Mouse (Mus musculus): ENCODE measurements around the gene Mylpf. TPM values are rescaled to one million over a fixed set of nuclear protein-coding genes. Genes with fewer than 3 reads are reported as not detected.

The Mylpf gene
- total and polyA plus RNA-seq, 3 experiments, result 3.0 to 5.2 (median 3.2) TPM

GRCm38 (mm10) chr7:127220440-127220839, 11.8 kb downstream of the Mylpf start:
- dilution Hi-C loops (cut with MboI; ENCODE audit: extremely low pct_ligation_motif_present, extremely low pct_unique_long_range_greater_than_20kb, low sequenced_read_pairs), result no loop called here

GRCm38 (mm10) chr7:127223106-127223505, 14.4 kb downstream of the Mylpf start:
- no peak overlapping the region for H3K4me2 ChIP-seq (ENCODE audit: insufficient read depth, low read depth, poor library complexity, severe bottlenecking)
- no peaks in the 10 kb centered on the region for H3K79me2 ChIP-seq (replicated peaks; ENCODE audit: control insufficient read depth, extremely low read depth, insufficient read depth, poor library complexity, severe bottlenecking)
- no peak for TF ChIP-seq JUN (IDR thresholded peaks at IDR 0.05; ENCODE audit: insufficient read depth, low read depth, low read length)
- TF ChIP-seq EP300 (IDR thresholded peaks at IDR 0.05; ENCODE audit: low read length), result no peak
- TF ChIP-seq USF1 (IDR thresholded peaks at IDR 0.05; ENCODE audit: low read depth, low read length), result no peak
- no peaks in the 10 kb centered on the region for H3K36me3 ChIP-seq (replicated peaks in 1 of 2; ENCODE audit: control insufficient read depth in 1 of 2, insufficient read depth in 1 of 2, low read length in 1 of 2)
- dilution Hi-C loops (cut with MboI; ENCODE audit: extremely low pct_ligation_motif_present, extremely low pct_unique_long_range_greater_than_20kb, low sequenced_read_pairs) (no loop called here), in situ Hi-C loops (cut with MboI; ENCODE audit: low pct_ligation_motif_present, low pct_unique_long_range_greater_than_20kb, low sequenced_read_pairs) (no loop called here)
- DNase-seq (ENCODE audit: extremely low read depth), result no peak
- H3K4me3 ChIP-seq (replicated peaks in 1 of 3; ENCODE audit: low read depth in 2 of 3, low read length in 2 of 3, poor library complexity in 1 of 3), result no peak overlapping the region
- H3K27ac ChIP-seq (ENCODE audit: insufficient read depth, low read depth), result no peak overlapping the region
- H3K9ac ChIP-seq (ENCODE audit: insufficient read depth, low read depth), result no peak overlapping the region
- H3K9me3 ChIP-seq (replicated peaks; ENCODE audit: low read length), result peaks cover 4% of the 10 kb centered on the region
- H3K4me1 ChIP-seq (ENCODE audit: control insufficient read depth in 1 of 2, insufficient read depth in 2 of 2), result peaks cover 12 to 39% of the 10 kb centered on the region in 2 experiments; a peak in 3 of 4 replicates
- no peaks in the 10 kb centered on the region for H3K27me3 ChIP-seq (replicated peaks)

More at GRCm38 (mm10) chr7:127220440-127220839, 11.8 kb downstream of the Mylpf start:
- Histone ChIP-seq H3K4me1 (ENCODE audit: control insufficient read depth in 1 of 2, insufficient read depth in 2 of 2) (peaks cover 19 to 45% of the 10 kb centered on the region in 2 experiments), H3K4me2 (ENCODE audit: insufficient read depth, low read depth, poor library complexity, severe bottlenecking) (no peak overlapping the region), H3K27me3 (replicated peaks) (no peaks in the 10 kb centered on the region), H3K4me3 (replicated peaks in 1 of 3; ENCODE audit: low read depth in 2 of 3, low read length in 2 of 3, poor library complexity in 1 of 3) (no peak overlapping the region), H3K79me2 (replicated peaks; ENCODE audit: control insufficient read depth, extremely low read depth, insufficient read depth, poor library complexity, severe bottlenecking) (peaks cover 18% of the 10 kb centered on the region), H3K27ac (ENCODE audit: insufficient read depth, low read depth) (no peak overlapping the region), H3K9ac (ENCODE audit: insufficient read depth, low read depth) (no peak overlapping the region), H3K9me3 (replicated peaks; ENCODE audit: low read length) (peaks cover 4% of the 10 kb centered on the region), H3K36me3 (replicated peaks in 1 of 2; ENCODE audit: control insufficient read depth in 1 of 2, insufficient read depth in 1 of 2, low read length in 1 of 2) (peaks cover 9 to 14% of the 10 kb centered on the region in 2 experiments)
- in situ Hi-C loops (cut with MboI; ENCODE audit: low pct_ligation_motif_present, low pct_unique_long_range_greater_than_20kb, low sequenced_read_pairs), result no loop called here
- TF ChIP-seq MEF2A (IDR thresholded peaks at IDR 0.05; ENCODE audit: borderline replicate concordance, low read depth, low read length) (no peak), KAT2A (IDR thresholded peaks at IDR 0.05; ENCODE audit: insufficient replicate concordance, low read length) (no peak), BHLHE40 (IDR thresholded peaks at IDR 0.05; ENCODE audit: low read depth, low read length) (no peak), POLR2A (IDR thresholded peaks at IDR 0.05; ENCODE audit: low read depth, low read length) (no peak), UBTF (IDR thresholded peaks at IDR 0.05; ENCODE audit: low read depth, low read length) (no peak), E2F4 (IDR thresholded peaks at IDR 0.05; ENCODE audit: insufficient replicate concordance, low read depth, low read length) (no peak), NELFE (IDR thresholded peaks at IDR 0.05; ENCODE audit: low read depth, low read length) (no peak), CTCF (conservative IDR thresholded peaks at IDR 0.05 in 1 of 2, IDR thresholded peaks at IDR 0.05 in 1 of 2; ENCODE audit: low read depth in 2 of 2, low read length in 2 of 2) (no peak), RAD21 (IDR thresholded peaks at IDR 0.05; ENCODE audit: low read depth, low read length) (no peak), JUND (conservative IDR thresholded peaks at IDR 0.05; ENCODE audit: low read depth, low read length) (no peak), TBP (conservative IDR thresholded peaks at IDR 0.05; ENCODE audit: low read depth, low read length) (no peak)
- no peak for DNase-seq (ENCODE audit: extremely low read depth)

Data from CH12.LX (cell line).